Mouse (Mus musculus) splenic B cell, adult 2 months (primary cell): Measurements from ENCODE around the gene Nin.

Experiments
- DNase-seq: peaks from one replicate; pipeline ENCODE4 v3.0.0-alpha.2; 2011; ENCODE audit warnings: low read depth, low spot score
- H3K27me3 ChIP-seq: 2 replicates; pipeline ENCODE4 v1.6.1; 2012; ENCODE audit warnings: mild to moderate bottlenecking, low read length, moderate library complexity, mixed read lengths; ENCODE audit not compliant: control insufficient read depth, poor library complexity, insufficient read depth, severe bottlenecking
- H3K36me3 ChIP-seq: 2 replicates; pipeline ENCODE4 v1.6.1; 2012; ENCODE audit warnings: mild to moderate bottlenecking, low read length, moderate library complexity, mixed read lengths; ENCODE audit not compliant: control insufficient read depth, poor library complexity, insufficient read depth, severe bottlenecking

Nin gene

DNA sequence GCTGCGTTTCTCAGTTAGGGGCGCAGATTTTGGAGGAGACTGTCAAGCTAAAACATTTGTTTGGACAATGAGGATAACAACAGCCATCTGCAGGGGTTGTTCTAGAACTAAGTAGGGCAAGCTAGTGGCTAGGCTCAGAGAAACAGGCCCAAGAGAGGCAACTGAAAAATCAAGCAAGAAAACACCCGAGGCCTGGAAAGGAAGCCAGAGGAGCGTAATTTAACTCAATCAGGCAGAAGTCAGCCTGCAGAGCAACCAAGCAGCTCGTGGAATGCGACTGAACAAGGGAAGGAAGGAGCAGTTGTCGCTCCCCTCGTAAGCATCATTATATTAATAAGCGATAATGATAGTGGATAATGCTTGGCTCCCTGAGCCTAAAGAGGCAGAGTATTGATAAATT lies 7.0 kb downstream of the Nin start:
- no peaks in the 10 kb centered on the region for H3K27me3 ChIP-seq
- H3K36me3 ChIP-seq = peaks cover 5% of the 10 kb centered on the region; the same call in 1 of the 2 replicates
- no peak for DNase-seq

- no peaks in the 10 kb centered on the region for H3K27me3 ChIP-seq
- H3K36me3 ChIP-seq = peaks cover 5% of the 10 kb centered on the region; the same call in 1 of the 2 replicates
- no peak for DNase-seq
These were observed 7.6 kb downstream of the Nin start for GRCm38 (mm10) chr12:70105885-70106284.

DNA sequence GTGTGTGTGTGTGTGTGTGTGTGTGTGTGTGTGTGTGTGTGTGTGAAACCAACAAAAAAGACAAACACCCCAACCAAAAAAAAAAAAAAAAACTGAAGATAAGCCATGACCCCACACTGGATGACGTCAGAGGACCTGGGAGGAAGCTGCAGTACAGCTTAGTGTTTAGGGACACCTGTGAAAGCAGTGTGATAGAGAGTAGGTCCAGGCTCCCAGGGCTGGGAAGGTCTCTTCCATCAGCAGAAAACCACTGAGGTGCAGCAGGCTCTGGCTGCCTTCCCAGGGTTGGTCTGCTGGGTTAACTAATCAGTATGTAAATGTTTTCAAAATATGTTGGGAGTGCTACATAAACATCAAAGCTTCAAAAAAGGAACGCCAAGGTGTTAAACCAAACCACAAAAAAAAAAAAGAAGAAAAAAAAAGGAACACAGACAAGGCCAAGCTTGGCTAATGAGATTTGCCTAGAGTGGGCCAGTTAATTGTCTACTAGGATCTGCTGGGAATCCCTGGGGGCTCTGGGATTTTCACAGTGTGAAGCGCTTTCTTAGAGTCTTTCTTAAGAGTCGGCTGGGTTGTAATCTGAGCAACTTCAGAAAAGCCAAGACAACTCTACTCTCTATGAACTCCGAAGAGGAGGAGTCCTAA lies 8.6 kb downstream of the Nin start:
- peak; percentile 28 for DNase-seq
- Histone ChIP-seq H3K27me3 (no peaks in the 10 kb centered on the region), H3K36me3 (peaks cover 5% of the 10 kb centered on the region; the same call in 1 of the 2 replicates)

GRCm38 (mm10) chr12:70104199-70104598 lies 9.3 kb downstream of the Nin start:
- no peaks in the 10 kb centered on the region for H3K27me3 ChIP-seq
- DNase-seq = no peak
- peaks cover 5% of the 10 kb centered on the region; the same call in 1 of the 2 replicates for H3K36me3 ChIP-seq

DNA sequence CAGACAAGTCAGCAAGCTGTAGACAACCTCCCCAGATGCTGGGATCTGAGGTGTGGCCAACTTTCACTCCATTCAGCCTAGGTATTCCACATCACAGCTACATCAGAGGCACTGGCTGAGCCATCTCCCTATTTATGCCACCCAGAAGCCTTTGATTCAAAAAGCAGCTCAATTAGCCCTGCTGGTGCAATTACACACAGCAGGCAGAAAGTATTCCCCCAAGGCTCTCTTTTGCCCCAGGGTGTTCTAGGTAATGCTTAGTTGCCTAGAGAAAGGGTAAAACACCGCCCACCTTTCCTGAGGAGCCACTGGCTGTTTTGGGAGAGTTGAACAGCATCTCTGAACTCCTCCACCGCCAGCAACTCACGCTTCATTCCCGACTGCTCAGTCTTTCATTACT lies 10.3 kb downstream of the Nin start:
- DNase-seq = no peak

DNA sequence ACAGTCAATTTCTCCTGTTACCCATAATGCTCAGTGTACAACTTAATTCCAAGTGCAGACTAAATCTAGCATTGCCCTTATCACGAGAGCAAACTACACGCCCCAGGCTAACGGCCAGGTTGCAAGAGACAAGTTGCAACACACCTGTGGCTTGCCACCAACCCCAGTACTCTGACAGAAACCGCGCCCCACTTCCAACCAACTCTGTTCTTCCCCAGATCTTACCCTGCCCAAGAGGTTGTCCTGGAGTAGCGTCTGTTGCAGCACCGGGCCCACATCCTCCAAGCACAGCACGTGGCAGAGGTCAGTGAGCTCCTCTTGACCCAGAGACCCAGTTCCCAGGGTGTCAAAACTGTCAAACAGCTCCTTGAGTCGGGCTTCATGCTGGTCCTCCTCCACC lies 11.1 kb downstream of the Nin start:
- DNase-seq = no peak
- Histone ChIP-seq H3K36me3 (peaks cover 5% of the 10 kb centered on the region; the same call in 1 of the 2 replicates), H3K27me3 (no peaks in the 10 kb centered on the region)

More for the DNA sequence above, 10.3 kb downstream of the Nin start:
- Histone ChIP-seq H3K27me3 (no peaks in the 10 kb centered on the region), H3K36me3 (peaks cover 5% of the 10 kb centered on the region; the same call in 1 of the 2 replicates)

GRCm38 (mm10) chr12:70101823-70102222 lies 11.7 kb downstream of the Nin start:
- no peak for DNase-seq
- H3K27me3 ChIP-seq = no peaks in the 10 kb centered on the region
- peaks cover 5% of the 10 kb centered on the region; the same call in 1 of the 2 replicates for H3K36me3 ChIP-seq

DNA sequence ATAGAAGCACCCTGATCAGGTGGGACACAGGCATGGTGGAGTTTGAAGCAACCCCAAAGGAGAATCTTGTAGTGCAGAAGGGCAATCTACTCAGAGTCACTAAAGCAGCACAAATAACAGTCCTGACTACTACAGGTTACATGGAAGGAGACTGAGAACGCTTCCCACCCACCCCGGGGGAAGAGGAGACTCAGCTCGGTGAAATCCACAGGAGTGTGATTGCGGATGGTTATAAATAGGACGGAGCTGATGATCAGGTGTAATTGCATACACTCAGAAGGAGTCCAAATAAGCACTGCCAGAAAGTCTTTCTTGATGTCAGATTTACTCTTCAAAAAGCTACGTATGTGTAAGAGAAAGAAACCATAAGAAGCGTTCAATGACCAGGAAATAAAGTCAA lies 15.6 kb downstream of the Nin start:
- peaks cover 2% of the 10 kb centered on the region; the same call in 1 of the 2 replicates for H3K36me3 ChIP-seq
- no peak for DNase-seq

DNA sequence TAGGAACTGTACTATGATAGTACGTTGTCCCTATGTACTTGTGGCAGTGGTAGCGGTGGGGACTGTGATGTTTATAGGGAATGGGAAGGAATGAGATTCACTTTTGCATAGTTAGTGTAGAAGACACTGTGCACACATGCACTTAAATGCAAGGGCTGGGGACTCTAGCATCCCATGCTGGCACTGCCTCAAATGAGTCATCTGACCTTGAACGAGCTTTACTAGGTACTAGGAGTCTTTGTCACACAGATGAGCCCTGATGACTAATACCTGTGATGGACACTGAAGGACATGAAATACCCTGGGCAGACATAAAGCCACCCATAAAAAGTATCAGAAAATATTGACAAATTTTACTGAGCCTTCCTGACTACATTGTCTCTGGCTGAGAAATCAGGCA lies 16.2 kb downstream of the Nin start:
- no peak for DNase-seq
- Histone ChIP-seq H3K27me3 (no peaks in the 10 kb centered on the region), H3K36me3 (no peaks in the 10 kb centered on the region)

More for the DNA sequence above, 15.6 kb downstream of the Nin start:
- H3K27me3 ChIP-seq = no peaks in the 10 kb centered on the region

- no peaks in the 10 kb centered on the region for H3K27me3 ChIP-seq
- no peak for DNase-seq
- no peaks in the 10 kb centered on the region for H3K36me3 ChIP-seq
These were observed 20.1 kb downstream of the Nin start for GRCm38 (mm10) chr12:70093266-70093893.

DNA sequence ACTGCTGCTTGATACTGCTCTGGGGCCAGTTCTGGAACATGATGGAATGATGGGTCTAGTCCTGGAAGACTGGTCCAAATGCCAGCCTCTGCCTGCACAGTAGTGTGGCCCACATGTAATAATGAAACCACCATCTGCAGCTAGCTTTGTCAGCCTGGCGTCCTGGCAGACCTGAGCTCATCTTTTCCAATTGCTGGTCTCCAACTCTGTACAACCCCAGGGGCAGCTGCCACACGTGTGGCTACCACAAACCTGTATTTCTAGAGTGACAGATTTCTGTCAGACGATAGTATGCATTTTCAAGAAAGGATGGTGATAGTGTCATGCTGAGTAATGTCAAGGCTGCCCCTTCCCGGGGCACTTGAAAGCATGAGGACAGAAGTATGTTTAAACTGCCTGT lies 25.2 kb downstream of the Nin start:
- DNase-seq = no peak
- H3K36me3 ChIP-seq = 0 out of 2 replicates have a peak, but pooled peaks cover 2% of the 10 kb centered on the region

GRCm38 (mm10) chr12:70085351-70085750 lies 28.2 kb downstream of the Nin start:
- DNase-seq = no peak
- no peaks in the 10 kb centered on the region for H3K27me3 ChIP-seq
- H3K36me3 ChIP-seq = 0 out of 2 replicates have a peak, but pooled peaks cover 2% of the 10 kb centered on the region

More for the DNA sequence above, 25.2 kb downstream of the Nin start:
- H3K27me3 ChIP-seq = no peaks in the 10 kb centered on the region

- H3K36me3 ChIP-seq = 0 out of 2 replicates have a peak, but pooled peaks cover 2% of the 10 kb centered on the region
- DNase-seq = no peak
- no peaks in the 10 kb centered on the region for H3K27me3 ChIP-seq
These were observed 29.3 kb downstream of the Nin start for GRCm38 (mm10) chr12:70084198-70084597.

DNA sequence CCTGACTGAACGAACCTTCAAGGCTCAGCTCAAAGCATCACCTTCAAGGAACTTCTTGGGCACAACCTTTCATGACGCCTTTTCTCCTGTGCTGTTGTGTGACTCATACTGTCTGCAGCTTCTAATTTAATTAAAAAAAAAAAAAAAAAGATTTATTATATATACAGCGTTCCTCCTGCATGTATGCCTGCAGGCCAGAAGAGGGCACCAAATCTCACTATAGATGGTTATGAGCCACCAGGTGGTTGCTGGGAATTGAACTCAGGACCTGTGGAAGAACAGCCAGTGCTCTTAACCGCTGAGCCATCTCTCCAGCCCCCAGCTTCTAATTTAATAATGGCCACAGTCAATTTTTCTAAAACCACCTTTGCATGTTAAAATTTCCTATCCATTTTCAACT lies 29.8 kb downstream of the Nin start:
- no peak for DNase-seq
- 0 out of 2 replicates have a peak, but pooled peaks cover 2% of the 10 kb centered on the region for H3K36me3 ChIP-seq
- H3K27me3 ChIP-seq = no peaks in the 10 kb centered on the region

DNA sequence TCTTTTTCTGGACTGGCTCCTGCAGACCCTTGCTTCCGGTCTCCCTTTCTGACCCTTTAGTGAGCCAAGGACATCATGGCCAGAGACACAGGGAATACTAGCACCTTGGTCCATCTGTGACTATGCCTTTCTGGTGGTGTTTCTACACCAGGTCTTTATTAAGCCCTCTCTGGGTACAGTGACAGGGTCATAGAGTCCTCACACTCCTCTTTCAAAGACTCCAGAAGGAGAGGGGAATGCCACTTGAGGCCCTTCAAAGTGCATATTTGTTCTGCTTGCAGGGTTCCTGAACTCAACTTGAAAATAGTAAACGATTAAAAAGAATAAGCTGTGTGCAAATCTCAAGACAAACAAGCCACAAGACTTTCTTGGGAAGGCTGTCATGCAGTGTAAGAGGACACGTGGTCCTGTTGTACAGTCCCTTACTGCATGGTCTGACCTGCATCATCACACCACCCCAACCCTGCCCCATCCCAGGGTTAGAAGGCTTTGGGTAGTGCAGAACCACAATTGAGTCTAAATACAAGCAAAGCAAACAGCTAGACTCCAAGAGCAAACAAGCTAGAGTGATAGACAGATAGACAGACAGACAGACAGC lies 30.5 kb downstream of the Nin start:
- DNase-seq = no peak
- Histone ChIP-seq H3K27me3 (no peaks in the 10 kb centered on the region), H3K36me3 (0 out of 2 replicates have a peak, but pooled peaks cover 2% of the 10 kb centered on the region)
